Mouse (Mus musculus) ES-E14 (cell line): Measurements from ENCODE around the gene Lck. TPM values are rescaled to one million over a fixed set of nuclear protein-coding genes. Genes with fewer than 3 reads are reported as not detected.

Experiments used
- DNase-seq: peaks from one replicate; pipeline ENCODE4 v3.0.0-alpha.2; 2013; ENCODE audit warnings: low read depth, low spot score
- H3K27ac ChIP-seq: 2 replicates; pipeline ENCODE4 v1.5.1; 2012; ENCODE audit warnings: low read depth, mild to moderate bottlenecking, low read length, moderate library complexity, mixed read lengths; ENCODE audit not compliant: poor library complexity, insufficient read depth, severe bottlenecking
- H3K36me3 ChIP-seq: 2 replicates; pipeline ENCODE4 v1.6.1; 2012; ENCODE audit warnings: mild to moderate bottlenecking, low read length, moderate library complexity, mixed read lengths; ENCODE audit not compliant: control insufficient read depth, poor library complexity, insufficient read depth, severe bottlenecking
- H3K4me1 ChIP-seq, 2 experiments: fragments of 150-350 bp in 1 of 2; sonication (generic) in 1 of 2; 2 replicates each; pipeline ENCODE4 v1.6.1; 2012; ENCODE audit warnings: low read length in 2 of 2, mild to moderate bottlenecking in 1 of 2, mixed read lengths in 1 of 2; ENCODE audit not compliant: control insufficient read depth in 2 of 2, insufficient read depth in 2 of 2, poor library complexity in 1 of 2
- H3K4me3 ChIP-seq, 2 experiments: fragments of 150-350 bp in 1 of 2; sonication (generic) in 1 of 2; 2 replicates each; pipeline ENCODE4 v1.5.1; 2012; ENCODE audit warnings: low read length in 2 of 2, low read depth in 1 of 2, mild to moderate bottlenecking in 1 of 2, mixed read lengths in 1 of 2; ENCODE audit not compliant: insufficient read depth in 1 of 2, poor library complexity in 1 of 2, severe bottlenecking in 1 of 2
- H3K9ac ChIP-seq: 2 replicates; pipeline ENCODE4 v1.6.1; 2012; ENCODE audit warnings: low read depth, mild to moderate bottlenecking, low read length, mixed read lengths; ENCODE audit not compliant: poor library complexity, insufficient read depth, severe bottlenecking
- H3K9me3 ChIP-seq: fragments of 150-350 bp; sonication (generic); 2 replicates; pipeline ENCODE4 v1.6.1; 2012; ENCODE audit warnings: low read depth, mild to moderate bottlenecking, low read length; ENCODE audit not compliant: control insufficient read depth, insufficient read depth
- CHD2 ChIP-seq: IDR thresholded peaks from 2 replicates; pipeline ENCODE4 v1.6.1; 2014; ENCODE audit warnings: mild to moderate bottlenecking, low read depth, low read length, inconsistent platforms
- HCFC1 ChIP-seq: IDR thresholded peaks from 2 replicates; pipeline ENCODE4 v1.6.1; 2012; ENCODE audit warnings: low read length, inconsistent platforms, borderline replicate concordance; ENCODE audit not compliant: insufficient read depth
- MAFK ChIP-seq: IDR thresholded peaks from 2 replicates; pipeline ENCODE4 v1.6.1; 2014; ENCODE audit warnings: mild to moderate bottlenecking, low read depth, low read length, inconsistent platforms; ENCODE audit not compliant: insufficient read depth
- ZC3H11A ChIP-seq: IDR thresholded peaks from 2 replicates; pipeline ENCODE4 v1.6.1; 2012; ENCODE audit warnings: low read depth, mild to moderate bottlenecking, inconsistent platforms, low read length, borderline replicate concordance
- ZNF384 ChIP-seq: IDR thresholded peaks from 2 replicates; pipeline ENCODE4 v1.6.1; 2012; ENCODE audit warnings: low read depth, low read length, inconsistent platforms
- in situ Hi-C, 2 experiments: fragments of 600-800 bp; cut with MboI; formaldehyde crosslinking; loops; one replicate each; pipeline ENCODE4 v1.15.1; 2025; ENCODE audit warnings: low sequenced_read_pairs in 2 of 2, inconsistent platforms in 1 of 2; ENCODE audit not compliant: unreplicated experiment in 2 of 2
- total RNA-seq: library from RNA; depleted of rRNA; stranded (reverse); fragments of 300-350 nt; gene quantifications from 2 replicates; pipeline ENCODE4 v1.2.3, GENCODE M21; 2012

Gene Lck
- total RNA-seq, 1 experiment, result 19.1 TPM

GRCm38 (mm10) chr4:129525889-129526288, 47.6 kb downstream of the Lck start:
- Histone ChIP-seq H3K27ac (no peak overlapping the region), H3K9ac (no peak overlapping the region), H3K4me3 (no peak overlapping the region), H3K36me3 (peaks cover 39% of the 10 kb centered on the region), H3K4me1 (no peaks in the 10 kb centered on the region), H3K9me3 (no peaks in the 10 kb centered on the region)
- in situ Hi-C loops, result no loop called here
- no peak for DNase-seq
- TF ChIP-seq CHD2 (no peak), ZNF384 (no peak), ZC3H11A (no peak), MAFK (no peak), HCFC1 (no peak)

- no peak for DNase-seq
- Histone ChIP-seq H3K9me3 (no peaks in the 10 kb centered on the region), H3K4me1 (no peaks in the 10 kb centered on the region), H3K9ac (no peak overlapping the region), H3K4me3 (no peak overlapping the region), H3K27ac (no peak overlapping the region), H3K36me3 (peaks cover 40% of the 10 kb centered on the region)
- in situ Hi-C loops, result no loop called here
- TF ChIP-seq HCFC1 (no peak), ZNF384 (no peak), MAFK (no peak), CHD2 (no peak), ZC3H11A (no peak)
These were observed 48.1 kb downstream of the Lck start for GRCm38 (mm10) chr4:129525338-129525737.

GRCm38 (mm10) chr4:129518519-129518918, 54.9 kb downstream of the Lck start:
- Histone ChIP-seq H3K9ac (no peak overlapping the region), H3K4me1 (peaks cover 0 to 10% of the 10 kb centered on the region in 2 experiments; a peak in 1 of 4 replicates), H3K36me3 (peaks cover 61% of the 10 kb centered on the region), H3K4me3 (no peak overlapping the region), H3K9me3 (no peaks in the 10 kb centered on the region), H3K27ac (no peak overlapping the region)
- TF ChIP-seq HCFC1 (no peak), MAFK (no peak), CHD2 (no peak), ZC3H11A (no peak), ZNF384 (no peak)
- DNase-seq, result no peak
- in situ Hi-C loops, result no loop called here

- Histone ChIP-seq H3K9me3 (no peaks in the 10 kb centered on the region), H3K4me1 (peaks cover 0 to 15% of the 10 kb centered on the region in 2 experiments; a peak in 1 of 4 replicates), H3K36me3 (peaks cover 47% of the 10 kb centered on the region), H3K4me3 (no peak overlapping the region), H3K9ac (no peak overlapping the region), H3K27ac (no peak overlapping the region)
- in situ Hi-C loops, result no loop called here
- TF ChIP-seq ZNF384 (no peak), HCFC1 (no peak), MAFK (no peak), ZC3H11A (no peak), CHD2 (no peak)
- no peak for DNase-seq
These were observed 56.5 kb downstream of the Lck start for GRCm38 (mm10) chr4:129516925-129517324.

- Histone ChIP-seq H3K4me1 (peaks cover 2 to 20% of the 10 kb centered on the region in 2 experiments; a peak in 3 of 4 replicates), H3K36me3 (peaks cover 29% of the 10 kb centered on the region), H3K9ac (peak overlapping the region; percentile 97), H3K4me3 (peak overlapping the region; percentile 73 to 98), H3K9me3 (no peaks in the 10 kb centered on the region), H3K27ac (peak overlapping the region; percentile 93)
- no peak for TF ChIP-seq CHD2
- 0 out of 2 replicates have a peak, but pooled peaks have one; percentile 11 for TF ChIP-seq HCFC1
- DNase-seq, result no peak
- in situ Hi-C loops, result no loop called here
These were observed 59.0 kb downstream of the Lck start for GRCm38 (mm10) chr4:129514300-129514898.
